Mouse (Mus musculus) embryonic facial prominence, embryonic 14.5 days (tissue): ENCODE data around the gene Bdkrb2. TPM values are rescaled to one million over a fixed set of nuclear protein-coding genes. Genes with fewer than 3 reads are reported as not detected.

Experiments
- ATAC-seq: fragments of 200-750 bp; cut with Nextera tagmentation; 2 replicates; pipeline ENCODE4 v1.8.0; 2017; ENCODE audit warnings: low read depth, moderate number of reproducible peaks, moderate TSS enrichment
- DNase-seq: peaks from one replicate; pipeline ENCODE4 v3.0.0-alpha.2; 2015; ENCODE audit warnings: low spot score
- H3K27ac ChIP-seq: fragments of 300-500 bp; sonication (generic); replicated peaks from 2 replicates; pipeline ENCODE4 v1.5.1; 2014; ENCODE audit warnings: low read depth, mild to moderate bottlenecking, low read length, moderate library complexity
- H3K27me3 ChIP-seq: fragments of 300-500 bp; sonication (generic); replicated peaks from 2 replicates; pipeline ENCODE4 v1.6.1; 2014; ENCODE audit warnings: low read length; ENCODE audit not compliant: control insufficient read depth, insufficient read depth
- H3K36me3 ChIP-seq: fragments of 300-500 bp; sonication (generic); 2 replicates; pipeline ENCODE4 v1.6.1; 2014; ENCODE audit warnings: low read length, mixed read lengths; ENCODE audit not compliant: control insufficient read depth, insufficient read depth
- H3K4me1 ChIP-seq: fragments of 300-500 bp; sonication (generic); 2 replicates; pipeline ENCODE4 v1.6.1; 2014; ENCODE audit warnings: antibody characterized with exemption, low read length; ENCODE audit not compliant: control insufficient read depth, insufficient read depth
- H3K4me2 ChIP-seq: fragments of 300-500 bp; sonication (generic); 2 replicates; pipeline ENCODE4 v1.6.1; 2014; ENCODE audit warnings: low read depth, mild to moderate bottlenecking, low read length, moderate library complexity, mixed read lengths
- H3K4me3 ChIP-seq: fragments of 300-500 bp; sonication (generic); 2 replicates; pipeline ENCODE4 v1.5.1; 2014; ENCODE audit warnings: low read depth, mild to moderate bottlenecking, low read length
- H3K9ac ChIP-seq: fragments of 300-500 bp; sonication (generic); 2 replicates; pipeline ENCODE4 v1.6.1; 2014; ENCODE audit warnings: low read depth, mild to moderate bottlenecking, low read length, moderate library complexity, mixed read lengths
- H3K9me3 ChIP-seq: fragments of 300-500 bp; sonication (generic); 2 replicates; pipeline ENCODE4 v1.6.1; 2016; ENCODE audit warnings: low read length; ENCODE audit not compliant: control insufficient read depth
- WGBS: fragments of 180-500 bp; shearing (Covaris S2); extraction: QIAGEN DNeasy Blood & Tissue Kit; methylation state at CpG from one replicate; pipeline ENCODE4 v1.1.7; 2014; 5-methylcytosine and 5-hydroxymethylcytosine counted together
- polyA plus RNA-seq: library from polyadenylated mRNA; unstranded; fragments of >200 nt; fragmentation: Nextera tagmentation; extraction: Ambion mirVana; gene quantifications from 2 replicates; pipeline ENCODE4 v1.2.1, GENCODE M21; 2014

Gene Bdkrb2
- polyA plus RNA-seq, 1 experiment from 2014 or later = 1.0 TPM

DNA sequence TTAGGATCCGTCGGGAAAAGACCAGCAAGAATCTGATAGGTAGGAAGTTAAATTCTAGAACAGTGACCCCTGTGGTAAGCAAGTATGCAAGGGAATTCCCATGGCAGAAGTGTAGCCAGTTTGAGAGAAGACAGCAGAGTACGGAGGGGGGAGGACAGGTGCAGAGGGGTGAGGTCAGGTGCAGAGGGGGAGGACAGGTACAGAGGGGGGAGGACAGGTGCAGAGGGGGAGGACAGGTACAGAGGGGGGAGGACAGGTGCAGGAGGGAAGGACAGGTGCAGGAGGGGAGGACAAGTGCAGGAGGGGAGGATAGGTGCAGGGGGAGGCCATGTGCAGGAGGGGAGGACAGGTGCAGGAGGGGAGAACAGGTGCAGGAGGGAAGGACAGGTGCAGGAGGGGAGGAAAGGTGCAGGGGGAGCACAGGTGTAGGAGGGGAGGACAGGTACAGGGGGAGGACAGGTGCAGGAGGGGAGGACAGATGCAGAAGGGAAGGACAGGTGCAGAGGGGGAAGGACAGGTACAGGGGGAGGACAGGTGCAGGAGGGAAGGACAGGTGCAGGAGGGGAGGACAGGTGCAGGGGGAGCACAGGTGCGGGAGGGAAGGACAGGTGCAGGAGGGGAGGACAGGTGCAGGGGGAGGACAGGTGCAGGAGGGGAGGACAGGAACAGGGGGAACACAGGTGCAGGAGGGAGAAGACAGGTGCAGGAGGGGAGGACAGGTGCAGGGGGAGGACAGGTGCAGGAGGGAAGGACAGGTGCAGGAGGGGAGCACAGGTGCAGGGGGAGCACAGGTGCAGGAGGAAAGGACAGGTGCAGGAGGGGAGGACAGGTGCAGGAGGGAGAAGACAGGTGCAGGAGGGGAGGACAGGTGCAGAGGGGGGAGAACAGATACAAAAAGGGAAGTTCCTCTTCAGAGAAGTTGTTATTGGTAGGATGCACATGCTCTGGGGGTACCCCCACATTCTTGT, 12.9 kb upstream of the Bdkrb2 start:
- Histone ChIP-seq H3K4me2 (no peak overlapping the region), H3K4me1 (peaks cover 16% of the 10 kb centered on the region), H3K27ac (no peak overlapping the region), H3K36me3 (no peaks in the 10 kb centered on the region), H3K9me3 (no peaks in the 10 kb centered on the region), H3K9ac (no peak overlapping the region), H3K4me3 (no peak overlapping the region), H3K27me3 (no peaks in the 10 kb centered on the region)
- DNase-seq (no peak), ATAC-seq (no peak)
- WGBS = 62% methylated on average over 4 of the region's 4 CpGs

DNA sequence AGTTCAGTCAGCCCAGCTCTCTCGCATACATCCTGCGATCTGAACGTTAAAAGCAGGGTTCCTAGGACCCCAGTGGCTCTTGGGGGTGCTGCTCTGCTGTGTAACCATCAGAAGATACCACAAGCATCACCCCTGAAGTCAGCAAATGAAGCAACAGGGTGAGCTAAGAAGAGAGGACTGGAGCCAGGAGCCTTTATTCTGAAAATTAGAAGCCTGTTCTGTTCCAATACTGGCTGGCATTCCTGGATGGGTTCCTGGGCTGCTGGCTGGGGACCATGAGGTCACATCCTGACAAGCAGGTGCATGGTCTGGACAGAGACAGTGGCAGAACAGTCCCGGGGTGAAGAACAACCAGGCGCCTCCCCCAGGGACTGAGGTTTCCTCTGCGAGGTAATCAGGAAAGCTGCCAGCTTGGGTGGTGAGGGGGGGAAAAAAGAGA, 11.5 kb upstream of the Bdkrb2 start:
- 61% methylated on average over 6 of the region's 6 CpGs for WGBS
- no peaks in the 10 kb centered on the region for H3K27me3 ChIP-seq
- H3K27ac ChIP-seq = no peak overlapping the region
- no peak overlapping the region for H3K9ac ChIP-seq
- no peak for ATAC-seq
- DNase-seq = no peak
- no peak overlapping the region for H3K4me3 ChIP-seq
- H3K36me3 ChIP-seq = no peaks in the 10 kb centered on the region
- H3K9me3 ChIP-seq = no peaks in the 10 kb centered on the region
- no peak overlapping the region for H3K4me2 ChIP-seq
- H3K4me1 ChIP-seq = peaks cover 7% of the 10 kb centered on the region; the same call in 1 of the 2 replicates

DNA sequence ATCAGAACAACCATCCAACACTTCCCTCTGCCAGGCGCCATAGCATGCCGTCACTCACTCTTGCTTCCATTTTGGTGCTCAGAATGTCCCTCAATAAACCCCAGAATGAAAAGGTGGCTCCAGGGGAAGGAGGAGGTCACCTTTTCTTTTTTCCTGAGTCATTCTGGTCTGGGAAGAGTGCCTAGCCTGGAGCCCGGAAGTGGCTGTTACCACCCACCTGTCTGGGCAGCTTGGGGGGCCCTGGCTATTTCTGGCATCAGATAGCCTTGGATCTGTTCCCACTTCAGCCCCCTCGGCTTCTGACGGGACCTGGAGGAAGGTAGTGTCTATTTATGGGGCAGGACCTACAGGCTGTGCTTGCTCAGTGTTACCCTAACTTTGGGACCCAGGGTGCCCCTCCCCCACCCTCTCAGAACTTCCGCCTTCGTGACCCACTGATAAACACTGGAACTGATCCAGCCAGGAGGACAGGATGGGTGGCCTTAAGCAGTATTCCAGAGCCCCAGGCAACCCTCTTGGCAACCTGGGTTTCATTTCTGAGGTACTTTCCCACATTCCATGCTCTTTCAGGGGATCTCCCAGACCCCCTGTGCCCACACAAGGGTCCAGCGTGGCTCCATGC, 8.8 kb upstream of the Bdkrb2 start:
- no peak for ATAC-seq
- Histone ChIP-seq H3K27ac (no peak overlapping the region), H3K4me1 (no peaks in the 10 kb centered on the region; the same call in 1 of the 2 replicates)

DNA sequence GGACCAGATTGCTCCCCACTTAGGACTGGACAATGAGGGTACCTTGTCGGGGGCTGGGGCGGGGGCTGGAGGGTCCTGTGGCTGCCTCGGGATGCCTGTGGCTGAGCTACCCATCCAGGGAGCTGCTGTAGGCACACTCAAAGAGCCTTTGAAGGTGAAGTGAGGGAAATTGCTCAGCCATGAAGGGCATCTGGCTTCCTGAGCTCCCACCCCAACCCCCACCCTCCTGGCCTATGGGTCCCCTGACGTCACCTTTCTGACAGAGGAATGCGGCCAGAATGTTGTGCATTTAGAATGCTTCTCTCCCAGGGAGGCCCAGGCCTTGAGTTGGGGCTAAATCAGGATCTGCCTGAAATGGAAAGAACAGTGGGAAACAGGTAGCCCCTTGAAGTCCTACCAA, 7.9 kb upstream of the Bdkrb2 start:
- no peaks in the 10 kb centered on the region for H3K27me3 ChIP-seq
- DNase-seq (no peak), ATAC-seq (no peak)
- H3K36me3 ChIP-seq = no peaks in the 10 kb centered on the region
- H3K9ac ChIP-seq = no peak overlapping the region
- WGBS = 60% methylated on average over 5 of the region's 5 CpGs
- no peak overlapping the region for H3K27ac ChIP-seq
- H3K9me3 ChIP-seq = no peaks in the 10 kb centered on the region
- H3K4me1 ChIP-seq = no peaks in the 10 kb centered on the region; the same call in 1 of the 2 replicates
- H3K4me3 ChIP-seq = no peak overlapping the region
- H3K4me2 ChIP-seq = no peak overlapping the region

More for the DNA sequence above, 8.8 kb upstream of the Bdkrb2 start:
- no peaks in the 10 kb centered on the region for H3K36me3 ChIP-seq
- WGBS = 73% methylated on average over 8 of the region's 8 CpGs
- H3K9ac ChIP-seq = no peak overlapping the region
- no peak overlapping the region for H3K4me3 ChIP-seq
- no peaks in the 10 kb centered on the region for H3K27me3 ChIP-seq
- DNase-seq = no peak
- no peaks in the 10 kb centered on the region for H3K9me3 ChIP-seq
- no peak overlapping the region for H3K4me2 ChIP-seq

DNA sequence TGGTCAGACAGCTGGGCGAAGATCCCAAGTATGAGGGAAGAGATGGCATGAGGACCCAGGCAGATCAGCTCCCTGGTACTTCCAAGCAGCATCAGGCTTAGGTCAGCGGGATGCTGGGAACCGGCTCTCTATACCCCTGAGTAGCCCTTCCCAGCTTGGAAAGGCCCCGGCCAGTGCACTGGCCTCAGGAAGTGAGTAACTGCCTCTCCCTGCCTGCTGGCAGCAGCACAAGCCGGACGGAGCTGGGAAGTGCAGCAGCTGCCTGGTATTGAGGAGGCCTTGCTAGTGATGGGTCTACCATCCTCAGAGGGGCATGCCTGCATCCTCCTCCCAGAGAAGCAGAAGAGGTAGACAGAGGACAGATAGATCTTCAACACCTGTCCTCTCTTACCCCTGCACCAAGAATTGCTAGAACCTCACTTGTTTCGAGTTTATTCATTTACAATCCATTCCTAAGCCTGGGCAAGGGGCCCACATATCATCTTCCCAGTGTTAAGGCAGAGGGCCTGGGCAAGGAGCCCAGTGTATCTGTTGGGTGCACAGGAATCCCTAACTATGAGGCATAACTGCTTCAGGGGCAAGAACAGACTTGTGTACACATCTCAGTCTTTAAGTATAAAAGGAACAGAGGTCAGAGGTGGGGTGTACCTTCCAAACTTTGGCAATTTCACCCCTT, 5.6 kb upstream of the Bdkrb2 start:
- H3K4me3 ChIP-seq = no peak overlapping the region
- WGBS = 66% methylated on average over 7 of the region's 7 CpGs
- no peaks in the 10 kb centered on the region; the same call in 1 of the 2 replicates for H3K4me1 ChIP-seq
- H3K36me3 ChIP-seq = no peaks in the 10 kb centered on the region
- H3K9me3 ChIP-seq = no peaks in the 10 kb centered on the region
- H3K27me3 ChIP-seq = peaks cover 5% of the 10 kb centered on the region; the same call in 1 of the 2 replicates
- no peak for DNase-seq
- ATAC-seq = no peak
- no peak overlapping the region for H3K4me2 ChIP-seq
- H3K27ac ChIP-seq = no peak overlapping the region
- no peak overlapping the region for H3K9ac ChIP-seq

DNA sequence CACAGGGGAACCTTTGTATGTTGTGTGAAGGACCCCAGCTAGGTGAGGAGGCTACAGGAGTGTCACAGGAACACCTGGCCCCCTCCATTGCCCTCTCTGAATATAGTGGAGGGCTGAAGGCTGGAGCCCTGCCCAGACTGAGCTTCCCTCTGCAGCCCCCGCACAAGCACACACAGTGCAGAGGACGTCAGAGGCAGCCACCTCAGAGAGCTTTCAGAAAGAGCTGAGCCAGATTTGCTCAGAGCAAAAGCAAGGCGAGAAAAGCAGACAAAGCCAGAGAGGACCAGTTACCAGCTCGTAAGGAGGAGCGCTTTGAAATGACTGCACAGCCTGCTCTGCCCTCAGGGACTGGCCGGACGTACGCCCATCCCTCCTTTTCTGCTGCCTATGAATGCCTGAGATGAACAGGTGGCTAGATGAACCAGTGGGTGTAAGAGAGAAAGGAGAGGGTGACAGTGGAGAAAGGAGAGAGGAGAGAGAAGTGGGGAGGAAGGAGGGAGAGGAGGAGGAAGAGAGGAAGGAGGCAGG, 2.0 kb upstream of the Bdkrb2 start:
- Histone ChIP-seq H3K4me1 (peaks cover 9% of the 10 kb centered on the region), H3K27me3 (peaks cover 25% of the 10 kb centered on the region), H3K27ac (no peak overlapping the region), H3K4me3 (no peak overlapping the region), H3K9me3 (no peaks in the 10 kb centered on the region), H3K4me2 (no peak overlapping the region), H3K9ac (no peak overlapping the region), H3K36me3 (no peaks in the 10 kb centered on the region)
- DNase-seq (no peak), ATAC-seq (no peak; the same call in 1 of the 2 replicates)
- WGBS = 32% methylated on average over 8 of the region's 8 CpGs

DNA sequence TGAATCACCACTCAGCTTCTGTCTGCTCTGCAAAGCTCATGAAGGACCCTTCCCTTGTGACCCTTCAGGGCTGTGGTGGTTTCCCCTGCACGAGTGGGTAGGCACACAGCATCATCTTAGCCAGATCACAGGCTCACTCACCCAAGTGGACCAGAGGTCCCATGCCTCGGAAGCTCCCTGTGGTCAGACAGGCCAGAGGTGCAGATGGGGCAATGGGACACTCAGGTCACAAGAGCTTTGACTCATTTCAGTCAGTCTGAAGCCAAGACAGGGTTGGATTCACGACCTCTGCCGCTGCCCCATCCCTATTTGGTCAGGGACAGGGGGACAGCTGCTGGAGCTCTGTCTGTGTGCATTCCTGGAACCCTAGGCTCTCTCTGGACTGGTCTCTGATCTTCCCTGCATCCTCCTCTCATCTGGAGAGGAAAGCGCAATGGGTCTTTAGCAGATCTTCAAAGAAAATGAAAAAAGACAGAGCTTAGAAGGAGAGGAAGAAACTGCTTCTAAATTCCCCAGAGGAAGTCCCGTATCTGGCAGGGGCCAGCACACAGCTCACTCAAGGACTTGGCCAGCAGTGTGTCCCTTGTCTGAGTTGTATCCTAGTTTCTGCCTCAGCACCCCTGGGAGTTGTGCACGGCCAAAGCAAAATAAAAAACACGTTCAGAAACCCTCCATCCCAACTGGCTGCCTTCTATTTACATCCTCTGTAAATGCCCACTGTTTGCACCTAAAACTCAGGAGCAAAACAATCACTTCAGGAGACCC, 788 bp upstream of the Bdkrb2 start:
- H3K9me3 ChIP-seq = peaks cover 8% of the 10 kb centered on the region
- peaks cover 9% of the 10 kb centered on the region for H3K4me1 ChIP-seq
- ATAC-seq = no peak; the same call in 1 of the 2 replicates
- WGBS = 34% methylated on average over 8 of the region's 8 CpGs
- no peaks in the 10 kb centered on the region for H3K36me3 ChIP-seq
- peak overlapping the region; percentile 43; the same call in 1 of the 2 replicates for H3K9ac ChIP-seq
- peaks cover 25% of the 10 kb centered on the region for H3K27me3 ChIP-seq
- H3K27ac ChIP-seq = no peak overlapping the region
- H3K4me2 ChIP-seq = peak overlapping the region; percentile 63
- DNase-seq = no peak
- peak overlapping the region; percentile 32 for H3K4me3 ChIP-seq
